Mouse (Mus musculus) v-Abl transformed pro-B cells (cell line): ENCODE results near the gene Hgfac.

Source experiments
- in situ Hi-C, 2 experiments: fragments of 400-800 bp; cut with MboI; formaldehyde crosslinking; loops; one replicate each; pipeline ENCODE4 v1.15.1; 2025; ENCODE audit not compliant: unreplicated experiment in 2 of 2

The Hgfac gene

DNA sequence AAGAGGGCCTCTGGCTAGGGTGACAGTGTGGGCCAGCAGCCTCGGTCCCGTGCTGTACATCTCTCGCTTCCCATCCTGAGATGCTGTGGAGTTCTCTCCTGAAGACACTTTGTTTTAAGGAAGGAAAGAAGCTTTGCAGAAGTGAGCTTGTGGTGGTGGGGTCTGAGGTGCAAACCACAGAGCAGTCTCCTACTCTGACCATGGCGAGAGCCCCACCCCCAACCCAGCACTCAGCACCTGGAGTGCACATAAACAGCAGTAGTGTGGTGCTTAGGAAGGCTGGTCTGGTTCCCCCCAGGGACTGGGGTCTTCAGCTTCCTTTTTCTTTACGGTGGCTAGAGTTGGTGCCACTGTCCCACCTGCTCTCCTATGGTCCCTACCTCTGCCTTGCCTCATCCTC is 6.2 kb upstream of the Hgfac start:
- in situ Hi-C loops: loop anchor here (25.0 kb wide), 2 partner anchors 523 to 748 kb away; partner anchors contain the start of genes Tnip2 (in 2 of the 2), Cfap99 (in 1 of the 2) and Zfyve28 (in 1 of the 2)

DNA sequence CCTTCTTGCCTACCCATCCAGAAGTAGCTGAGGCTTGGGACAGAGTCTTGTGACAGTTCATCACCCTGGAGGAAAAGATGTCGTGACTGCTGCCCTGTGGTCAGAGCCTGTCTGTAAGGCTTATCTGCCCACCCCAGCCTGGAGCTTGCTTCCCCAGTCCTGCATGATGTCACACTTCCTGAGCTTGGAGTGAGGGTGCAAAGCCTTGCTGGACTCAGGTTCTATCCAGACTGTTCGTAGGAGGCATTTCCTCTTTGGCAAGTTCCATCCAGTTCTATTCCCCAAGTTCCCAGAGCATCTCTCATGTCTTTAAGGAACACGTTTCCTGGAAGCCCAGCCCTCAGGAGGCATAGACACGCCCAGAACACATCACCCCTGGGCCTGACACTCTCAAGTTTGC is 5.5 kb upstream of the Hgfac start:
- in situ Hi-C loops: loop anchor here (25.0 kb wide), 2 partner anchors 523 to 748 kb away; partner anchors contain the start of genes Tnip2 (in 2 of the 2), Cfap99 (in 1 of the 2) and Zfyve28 (in 1 of the 2)

DNA sequence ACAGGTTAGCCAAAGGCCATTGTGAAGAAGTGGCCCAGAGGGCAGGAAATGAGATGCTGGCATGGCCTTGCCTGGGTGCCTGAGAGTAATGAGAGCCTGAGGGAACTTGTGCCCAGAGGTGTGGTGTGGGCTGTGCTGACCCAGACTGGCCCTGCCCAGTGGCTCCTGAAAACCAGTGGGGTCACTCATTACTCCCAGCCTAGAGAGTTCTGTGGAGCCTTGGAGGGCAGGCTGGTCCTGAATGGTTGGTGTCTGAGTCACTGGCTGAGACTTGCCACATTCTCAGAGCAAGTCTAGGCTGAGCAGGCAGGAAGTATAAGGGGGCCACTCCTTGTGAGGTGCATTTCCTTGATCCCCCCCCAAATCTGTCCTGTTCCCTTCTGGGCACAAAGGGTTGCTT is 3.9 kb upstream of the Hgfac start:
- in situ Hi-C loops: loop anchor here (25.0 kb wide), 2 partner anchors 525 to 750 kb away; partner anchors contain the start of genes Tnip2 (in 2 of the 2), Cfap99 (in 1 of the 2) and Zfyve28 (in 1 of the 2)

DNA sequence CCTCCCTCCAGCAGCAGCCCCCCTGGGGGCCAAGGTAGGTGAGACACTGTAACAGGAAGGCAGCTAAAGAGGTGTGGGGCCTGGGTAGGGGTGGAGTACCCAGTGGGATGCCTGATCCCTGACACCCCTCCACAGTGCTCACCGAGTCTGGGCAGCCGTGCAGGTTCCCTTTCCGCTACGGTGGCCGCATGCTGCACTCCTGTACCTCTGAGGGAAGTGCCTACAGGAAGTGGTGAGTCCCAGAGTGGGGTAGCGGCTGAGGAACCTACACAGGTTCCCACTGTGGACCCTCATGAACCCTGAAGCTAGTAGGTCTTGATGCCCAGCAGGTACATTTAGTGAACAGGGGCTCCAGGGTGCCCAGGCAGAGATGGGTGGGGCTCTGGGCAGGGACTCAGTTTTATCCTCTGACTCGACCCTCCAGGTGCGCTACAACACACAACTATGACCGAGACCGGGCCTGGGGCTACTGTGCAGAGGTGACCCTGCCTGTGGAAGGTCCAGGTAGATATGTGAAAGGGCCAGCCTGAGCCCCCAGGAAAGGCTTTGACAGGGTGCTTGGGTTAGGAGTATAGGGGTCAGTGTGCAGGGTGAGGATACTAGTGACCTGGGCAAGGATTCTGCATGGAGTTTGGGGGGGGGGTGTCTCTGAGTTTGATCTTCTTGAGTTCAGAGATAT is 1.3 kb downstream of the Hgfac start:
- in situ Hi-C loops: loop anchor here (5.0 to 25.0 kb wide), 5 partner anchors 55 to 755 kb away; partner anchors contain the start of genes Tnip2 (in 2 of the 2), Cfap99 (in 1 of the 2) and Zfyve28 (in 1 of the 2)

- in situ Hi-C loops: loop anchor here (5.0 to 25.0 kb wide), 5 partner anchors 56 to 756 kb away; partner anchors contain the start of genes Tnip2 (in 2 of the 2), Cfap99 (in 1 of the 2) and Zfyve28 (in 1 of the 2)
These were observed 1.8 kb downstream of the Hgfac start for GRCm38 (mm10) chr5:35043110-35043451.

DNA sequence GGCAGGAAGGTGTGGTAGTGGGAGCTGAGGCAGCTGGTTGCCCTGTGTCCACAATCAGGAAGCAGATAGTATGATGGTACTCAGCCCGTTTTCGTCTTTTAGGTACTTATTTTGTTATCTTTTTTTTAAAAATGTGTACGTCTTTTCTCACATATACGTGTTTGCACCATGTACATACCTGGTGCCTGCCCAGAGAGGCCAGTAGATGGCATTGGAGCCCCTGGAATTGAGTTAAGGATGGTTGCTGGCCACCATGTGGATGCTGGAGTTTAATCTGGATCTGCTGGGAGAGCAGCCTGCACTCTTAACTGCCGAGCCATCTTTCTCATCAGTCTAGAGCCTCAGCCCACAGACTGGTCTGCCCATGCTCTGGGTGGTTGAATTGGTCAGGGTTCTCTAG is 9.2 kb downstream of the Hgfac start:
- in situ Hi-C loops: no loop called here

DNA sequence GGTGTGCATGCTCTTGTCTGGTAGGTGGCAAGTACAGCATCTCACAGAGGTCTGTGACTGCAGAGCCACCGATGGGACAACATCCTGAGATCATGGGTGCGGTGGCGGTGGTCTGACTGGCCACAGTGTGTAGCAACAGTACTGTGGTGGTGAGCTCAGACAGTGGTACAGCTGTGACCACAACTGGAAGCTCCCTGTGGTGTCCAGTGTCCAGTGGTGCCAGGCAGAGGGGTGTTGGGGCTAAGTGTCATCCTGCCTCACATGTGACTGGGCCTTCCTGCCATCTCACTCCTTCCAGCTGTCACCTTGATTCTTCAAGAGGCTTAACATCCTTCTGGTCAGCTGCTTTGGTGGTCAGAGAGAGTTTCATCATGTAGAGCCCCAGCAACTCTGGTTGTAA is 13.3 kb downstream of the Hgfac start:
- in situ Hi-C loops: no loop called here

DNA sequence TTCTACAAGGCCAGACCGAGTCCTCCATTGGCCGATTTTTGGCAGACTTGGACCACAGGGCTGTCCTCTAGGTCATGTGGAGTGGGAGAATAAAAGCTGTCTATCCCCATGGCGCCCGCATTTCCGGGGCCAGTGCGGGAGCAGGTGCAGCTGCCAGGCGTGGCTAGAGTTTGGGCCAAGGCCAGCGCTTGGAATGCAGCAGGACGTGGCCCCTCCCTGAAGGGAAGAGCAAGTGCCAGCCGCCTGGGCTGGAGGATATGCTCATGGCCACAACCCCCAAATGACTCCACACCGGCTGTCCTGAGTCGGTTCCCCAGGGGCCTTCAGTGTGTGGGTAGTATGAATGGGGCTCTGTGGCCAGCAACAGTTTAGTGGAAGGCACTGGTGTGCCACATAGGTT is 13.8 kb downstream of the Hgfac start:
- in situ Hi-C loops: no loop called here

- in situ Hi-C loops: no loop called here
These were observed 15.5 kb downstream of the Hgfac start, which contains the start of gene Dok7 for GRCm38 (mm10) chr5:35056604-35057432. Gene Dok7 (plus strand): TSS chr5:35056766.

DNA sequence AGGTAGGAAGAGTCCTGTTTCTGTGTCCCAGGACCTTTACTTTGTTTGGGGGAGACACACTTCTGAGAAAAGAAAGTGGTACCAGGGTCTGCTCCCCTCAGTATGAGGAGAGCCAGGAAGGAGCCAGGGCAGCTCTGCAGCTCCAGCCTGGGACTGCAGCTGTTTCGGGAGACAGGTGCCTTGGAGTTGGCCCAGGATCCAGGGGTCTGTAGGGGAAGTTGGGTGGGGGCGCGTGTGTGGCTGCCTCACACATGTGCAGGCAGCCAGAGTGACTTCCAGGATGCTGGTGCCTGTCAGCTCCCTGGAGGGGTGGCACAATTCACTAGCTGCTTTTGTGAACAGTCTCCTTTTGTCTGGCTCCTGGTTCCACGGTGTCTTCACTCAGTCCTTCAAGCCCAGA is 16.3 kb downstream of the Hgfac start:
- in situ Hi-C loops: no loop called here

DNA sequence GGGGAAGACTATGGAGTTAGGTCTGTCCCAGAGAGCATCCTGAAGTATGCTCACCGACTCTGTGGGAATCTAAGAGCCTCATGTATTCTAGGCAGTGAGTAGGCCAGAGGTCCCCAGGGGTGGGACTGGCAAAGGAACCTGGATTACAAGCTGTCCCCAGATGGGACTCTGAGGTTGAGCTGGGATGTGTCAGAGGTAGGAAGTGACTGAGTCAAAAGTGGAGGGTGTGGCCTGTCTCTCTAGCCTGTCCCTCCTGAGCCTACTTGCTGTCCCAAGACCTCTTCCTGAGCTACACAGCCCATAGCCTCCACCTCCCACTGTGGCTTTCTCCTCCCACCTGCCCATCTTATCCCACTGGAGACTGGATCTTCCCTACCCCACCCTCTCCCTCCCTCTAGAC is 16.9 kb downstream of the Hgfac start:
- in situ Hi-C loops: no loop called here

DNA sequence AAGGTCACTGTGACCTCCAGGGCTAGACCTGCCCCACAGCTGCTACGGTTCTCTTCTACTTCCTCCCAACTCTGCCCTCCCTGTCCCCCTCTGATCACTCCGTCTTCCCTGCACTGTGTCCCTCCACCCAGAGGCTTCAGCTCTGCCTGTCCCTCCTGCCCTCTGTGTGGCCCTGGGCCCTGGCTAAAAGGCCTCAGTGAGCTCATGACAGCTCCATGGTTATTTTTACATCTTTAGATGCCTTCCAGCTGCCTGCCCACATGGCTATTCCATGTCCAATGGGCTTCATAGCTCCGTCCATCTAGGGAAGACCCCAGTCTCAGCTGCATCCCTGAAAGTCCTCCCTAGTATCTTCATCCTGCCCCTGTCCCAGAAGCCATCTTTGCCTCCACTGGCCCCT is 18.8 kb downstream of the Hgfac start:
- in situ Hi-C loops: no loop called here

GRCm38 (mm10) chr5:35069841-35070240 is 28.5 kb downstream of the Hgfac start:
- in situ Hi-C loops: no loop called here

GRCm38 (mm10) chr5:35070314-35070713 is 29.0 kb downstream of the Hgfac start:
- in situ Hi-C loops: no loop called here

DNA sequence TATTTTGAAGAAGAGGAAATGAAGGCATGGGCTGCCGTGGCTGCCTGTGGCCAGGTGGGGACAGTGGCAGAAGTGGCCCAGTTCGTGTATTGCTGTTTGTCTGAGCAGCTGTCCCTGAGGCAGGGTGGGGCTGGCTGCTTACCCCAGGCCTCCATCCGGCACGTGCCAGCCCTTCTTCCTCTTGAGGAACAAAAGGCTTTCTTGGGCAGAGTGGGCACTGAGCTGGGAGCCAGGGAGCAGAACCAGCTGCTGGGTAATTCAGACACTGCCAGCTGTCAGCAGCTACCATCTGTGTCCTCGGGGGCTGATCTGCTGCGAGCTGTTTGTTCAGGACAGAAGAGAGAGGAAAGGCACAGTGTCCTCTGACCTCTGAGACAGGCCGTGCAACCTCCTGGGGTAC is 29.6 kb downstream of the Hgfac start:
- in situ Hi-C loops: no loop called here

DNA sequence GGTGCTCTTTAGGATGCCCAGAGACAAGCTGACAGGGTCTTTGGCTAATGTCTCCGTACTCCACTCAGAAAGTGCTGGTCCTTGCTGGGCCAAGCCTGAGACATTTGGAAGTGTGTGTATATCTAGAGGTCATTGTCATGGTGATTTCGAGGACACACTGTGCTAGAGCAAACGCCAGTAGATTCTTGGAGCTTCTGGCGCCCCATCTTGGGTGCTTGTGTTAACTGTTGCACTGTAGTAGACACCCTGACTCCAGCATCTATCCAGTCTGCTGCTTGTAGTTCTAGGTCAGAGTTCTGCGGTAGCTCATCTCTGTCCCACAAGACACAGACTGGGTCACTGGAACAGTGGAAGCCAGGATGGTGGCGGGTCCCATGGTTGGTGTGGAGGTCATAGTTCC is 30.5 kb downstream of the Hgfac start:
- in situ Hi-C loops: no loop called here

DNA sequence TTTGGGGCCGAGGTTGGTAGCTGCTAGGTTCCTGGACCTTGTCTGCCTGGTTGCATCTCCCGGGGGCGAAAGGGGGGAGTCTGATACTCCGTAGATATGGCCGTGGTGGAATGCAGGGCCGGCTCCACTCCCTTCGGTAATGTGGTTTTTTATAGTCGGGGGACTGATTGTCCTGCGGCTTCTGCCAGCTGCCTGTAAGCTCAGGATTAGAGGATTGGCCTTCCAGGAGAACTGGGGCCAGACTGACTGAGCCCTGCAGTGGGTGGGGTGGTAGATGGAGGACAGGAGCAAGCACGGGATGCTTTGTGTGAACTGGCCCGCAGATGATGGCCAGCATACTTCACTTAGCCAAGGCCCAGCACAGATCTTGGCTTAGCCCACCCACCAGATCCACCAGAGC is 31.9 kb downstream of the Hgfac start:
- in situ Hi-C loops: no loop called here

- in situ Hi-C loops: no loop called here
These were observed 32.7 kb downstream of the Hgfac start for GRCm38 (mm10) chr5:35073992-35074391.

DNA sequence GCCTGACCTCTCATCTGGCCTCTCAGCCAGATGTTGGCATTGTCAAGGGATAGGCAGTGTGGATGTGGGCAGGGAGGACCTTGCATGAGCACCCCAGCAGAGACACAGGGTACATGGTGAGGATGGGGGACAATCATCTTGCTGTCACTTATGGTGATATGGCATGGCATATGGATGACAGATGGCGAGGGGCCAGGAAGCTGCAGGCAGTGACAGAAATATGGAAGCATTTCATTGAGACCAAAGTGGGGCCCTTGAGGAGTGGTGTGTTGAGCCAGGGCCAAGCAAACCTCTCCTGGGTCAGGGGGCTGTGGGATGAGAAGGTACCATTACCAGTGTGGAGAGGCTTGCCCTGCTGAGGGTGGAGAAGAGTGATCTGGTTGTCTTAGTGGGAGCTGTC is 35.1 kb downstream of the Hgfac start:
- in situ Hi-C loops: no loop called here

GRCm38 (mm10) chr5:35079101-35079500 is 37.8 kb downstream of the Hgfac start:
- in situ Hi-C loops: no loop called here

GRCm38 (mm10) chr5:35084913-35085312 is 43.6 kb downstream of the Hgfac start:
- in situ Hi-C loops: no loop called here
